Mouse (Mus musculus) heart, adult 2 months (tissue): ENCODE measurements around the gene Rap2b. TPM values are rescaled to one million over a fixed set of nuclear protein-coding genes. Genes with fewer than 3 reads are reported as not detected.

Source experiments
- DNase-seq, 2 experiments: peaks; one replicate each; pipeline ENCODE4 v3.0.0; 2021
- H3K27ac ChIP-seq: fragments of 200-600 bp; 2 replicates; pipeline ENCODE4 v1.8.1; 2022
- H3K27me3 ChIP-seq: fragments of 200-500 bp; 2 replicates; pipeline ENCODE4 v1.6.1; 2012; ENCODE audit warnings: mild to moderate bottlenecking, low read length, inconsistent platforms, mixed read lengths; ENCODE audit not compliant: control insufficient read depth, insufficient read depth
- H3K36me3 ChIP-seq: fragments of 200-500 bp; 2 replicates; pipeline ENCODE4 v1.6.1; 2012; ENCODE audit warnings: low read length, inconsistent platforms; ENCODE audit not compliant: control insufficient read depth, insufficient read depth
- H3K4me1 ChIP-seq: fragments of 200-500 bp; 2 replicates; pipeline ENCODE4 v1.6.1; 2011; ENCODE audit warnings: low read length; ENCODE audit not compliant: control insufficient read depth, insufficient read depth
- H3K4me3 ChIP-seq: fragments of 200-600 bp; 2 replicates; pipeline ENCODE4 v1.8.1; 2022
- H3K79me2 ChIP-seq: fragments of 200-500 bp; replicated peaks from 2 replicates; pipeline ENCODE4 v1.6.1; 2012; ENCODE audit warnings: mild to moderate bottlenecking, inconsistent platforms, low read length, moderate library complexity, mixed read lengths; ENCODE audit not compliant: control insufficient read depth, insufficient read depth
- H3K9ac ChIP-seq: fragments of 200-500 bp; 2 replicates; pipeline ENCODE4 v1.6.1; 2012; ENCODE audit warnings: low read depth, mild to moderate bottlenecking, control low read depth, inconsistent platforms, low read length, mixed read lengths
- CTCF ChIP-seq: fragments of 200-600 bp; IDR thresholded peaks from 2 replicates; pipeline ENCODE4 v1.8.1; 2022; ENCODE audit warnings: antibody characterized with exemption, mild to moderate bottlenecking, moderate library complexity
- EP300 ChIP-seq: fragments of 200-500 bp; IDR thresholded peaks from 2 replicates; pipeline ENCODE4 v1.6.1; 2011; ENCODE audit warnings: low read depth, low read length, control low read depth; ENCODE audit not compliant: insufficient read depth
- POLR2A ChIP-seq: fragments of 200-500 bp; IDR thresholded peaks from 2 replicates; pipeline ENCODE4 v1.6.1; 2011; ENCODE audit warnings: mild to moderate bottlenecking, low read depth, low read length, control low read depth; ENCODE audit not compliant: insufficient read depth
- WGBS: fragments of 180-500 bp; shearing (Covaris S2); methylation state at CpG from one replicate; pipeline ENCODE4 v1.1.7; 2018; 5-methylcytosine and 5-hydroxymethylcytosine counted together
- intact Hi-C: fragments of 180-260 bp; cut with DNase I; formaldehyde crosslinking; loops from one replicate; pipeline ENCODE4 v1.15.1; 2025
- polyA plus RNA-seq: library from polyadenylated mRNA; depleted of rRNA; stranded (reverse); fragments of >200 nt; gene quantifications from 2 replicates; pipeline ENCODE4 v1.2.3, GENCODE M21; 2012
- total RNA-seq, 2 experiments: library from RNA; stranded (reverse); gene quantifications; 2 replicates each; pipeline ENCODE4 v1.2.3; 2021

Gene Rap2b
- total and polyA plus RNA-seq, 3 experiments: 1.5 to 2.6 (median 2.3) TPM

- Histone ChIP-seq H3K4me3 (peak overlapping the region; percentile 89), H3K36me3 (no peaks in the 10 kb centered on the region; the same call in 1 of the 2 replicates), H3K9ac (peak overlapping the region; percentile 61), H3K27me3 (no peaks in the 10 kb centered on the region), H3K79me2 (no peaks in the 10 kb centered on the region), H3K4me1 (no peaks in the 10 kb centered on the region), H3K27ac (peak overlapping the region; percentile 81)
- DNase-seq: peak; percentile 60 to 72
- no peak for TF ChIP-seq POLR2A
- TF ChIP-seq EP300: no peak
- peak; percentile 12; the same call in 1 of the 2 replicates for TF ChIP-seq CTCF
- WGBS: under 1% methylated on average over 68 of the region's 68 CpGs
- intact Hi-C loops: no loop called here
Measured at GRCm38 (mm10) chr3:61364978-61365778, 3.7 kb downstream of the Rap2b start.

GRCm38 (mm10) chr3:61365779-61366373, 4.4 kb downstream of the Rap2b start, which contains the start of gene B430305J03Rik:
TSS of gene B430305J03Rik (minus strand) at chr3:61365951.
- no peaks in the 10 kb centered on the region for H3K4me1 ChIP-seq
- H3K36me3 ChIP-seq: no peaks in the 10 kb centered on the region; the same call in 1 of the 2 replicates
- H3K79me2 ChIP-seq: no peaks in the 10 kb centered on the region
- peak in 1 of 2 experiments; percentile 35 for DNase-seq
- H3K27ac ChIP-seq: peak within 1 kb of the TSS; percentile 81
- peak within 1 kb of the TSS; percentile 61 for H3K9ac ChIP-seq
- TF ChIP-seq EP300 (no peak), POLR2A (no peak), CTCF (no peak)
- intact Hi-C loops: no loop called here
- H3K27me3 ChIP-seq: no peaks in the 10 kb centered on the region
- 4% methylated on average over 10 of the region's 10 CpGs for WGBS
- H3K4me3 ChIP-seq: peak within 1 kb of the TSS; percentile 89

- Histone ChIP-seq H3K27ac (no peak overlapping the region), H3K79me2 (no peaks in the 10 kb centered on the region), H3K4me1 (no peaks in the 10 kb centered on the region), H3K9ac (no peak overlapping the region), H3K36me3 (no peaks in the 10 kb centered on the region; the same call in 1 of the 2 replicates), H3K27me3 (no peaks in the 10 kb centered on the region), H3K4me3 (no peak overlapping the region)
- WGBS: 100% methylated on average over 1 of the region's 1 CpGs
- TF ChIP-seq EP300 (no peak), CTCF (no peak), POLR2A (no peak)
- intact Hi-C loops: no loop called here
- DNase-seq: no peak
Measured at GRCm38 (mm10) chr3:61368446-61368845, 7.0 kb downstream of the Rap2b start.

GRCm38 (mm10) chr3:61376001-61376400, 14.6 kb downstream of the Rap2b start:
- Histone ChIP-seq H3K4me3 (no peak overlapping the region), H3K36me3 (no peaks in the 10 kb centered on the region), H3K79me2 (no peaks in the 10 kb centered on the region), H3K27ac (no peak overlapping the region), H3K27me3 (no peaks in the 10 kb centered on the region), H3K4me1 (no peaks in the 10 kb centered on the region), H3K9ac (no peak overlapping the region)
- DNase-seq: no peak
- WGBS: 90% methylated on average over 8 of the region's 8 CpGs
- TF ChIP-seq CTCF: no peak
- no peak for TF ChIP-seq EP300
- TF ChIP-seq POLR2A: no peak
- intact Hi-C loops: no loop called here

GRCm38 (mm10) chr3:61386368-61386767, 24.9 kb downstream of the Rap2b start:
- TF ChIP-seq POLR2A (no peak), EP300 (no peak), CTCF (no peak)
- Histone ChIP-seq H3K27me3 (no peaks in the 10 kb centered on the region), H3K9ac (no peak overlapping the region), H3K36me3 (no peaks in the 10 kb centered on the region), H3K4me3 (no peak overlapping the region), H3K79me2 (no peaks in the 10 kb centered on the region), H3K27ac (no peak overlapping the region), H3K4me1 (no peaks in the 10 kb centered on the region)
- intact Hi-C loops: no loop called here
- 61% methylated on average over 4 of the region's 4 CpGs for WGBS
- DNase-seq: no peak

GRCm38 (mm10) chr3:61391564-61391963, 30.1 kb downstream of the Rap2b start:
- H3K4me1 ChIP-seq: no peaks in the 10 kb centered on the region
- no peaks in the 10 kb centered on the region for H3K27me3 ChIP-seq
- H3K27ac ChIP-seq: no peak overlapping the region
- no peaks in the 10 kb centered on the region for H3K79me2 ChIP-seq
- intact Hi-C loops: no loop called here
- H3K4me3 ChIP-seq: no peak overlapping the region
- no peak overlapping the region for H3K9ac ChIP-seq
- WGBS: 42% methylated on average over 4 of the region's 4 CpGs
- H3K36me3 ChIP-seq: no peaks in the 10 kb centered on the region
- DNase-seq: no peak
- TF ChIP-seq CTCF: no peak
- TF ChIP-seq EP300: no peak
- no peak for TF ChIP-seq POLR2A
